Mouse (Mus musculus): ENCODE measurements around the gene Dhtkd1.
A peak's percentile ranks its signal among the peaks of the same experiment; 100 is the strongest.

Gene Dhtkd1

DNA sequence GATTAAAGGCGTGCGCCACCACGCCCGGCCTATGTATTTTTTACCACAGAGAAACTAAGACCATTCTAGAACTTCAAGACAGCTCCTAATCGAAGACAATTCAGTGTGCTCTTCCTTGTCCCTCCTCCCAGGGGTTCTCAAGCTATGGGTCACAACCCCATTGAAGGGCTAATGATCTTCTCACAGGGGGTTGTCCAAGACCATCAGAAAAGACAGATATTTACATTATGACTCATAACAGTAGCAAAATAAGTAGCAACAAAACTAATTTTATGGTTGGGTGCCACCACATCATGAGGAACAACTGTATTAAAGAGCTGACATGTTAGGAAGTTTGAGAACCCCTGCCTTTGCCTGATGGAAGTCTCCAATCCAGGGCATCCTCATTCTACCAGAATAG is 10.7 kb downstream of the Dhtkd1 start:
- DNase-seq (ENCODE audit: low read depth, low spot score), result no peak

DNA sequence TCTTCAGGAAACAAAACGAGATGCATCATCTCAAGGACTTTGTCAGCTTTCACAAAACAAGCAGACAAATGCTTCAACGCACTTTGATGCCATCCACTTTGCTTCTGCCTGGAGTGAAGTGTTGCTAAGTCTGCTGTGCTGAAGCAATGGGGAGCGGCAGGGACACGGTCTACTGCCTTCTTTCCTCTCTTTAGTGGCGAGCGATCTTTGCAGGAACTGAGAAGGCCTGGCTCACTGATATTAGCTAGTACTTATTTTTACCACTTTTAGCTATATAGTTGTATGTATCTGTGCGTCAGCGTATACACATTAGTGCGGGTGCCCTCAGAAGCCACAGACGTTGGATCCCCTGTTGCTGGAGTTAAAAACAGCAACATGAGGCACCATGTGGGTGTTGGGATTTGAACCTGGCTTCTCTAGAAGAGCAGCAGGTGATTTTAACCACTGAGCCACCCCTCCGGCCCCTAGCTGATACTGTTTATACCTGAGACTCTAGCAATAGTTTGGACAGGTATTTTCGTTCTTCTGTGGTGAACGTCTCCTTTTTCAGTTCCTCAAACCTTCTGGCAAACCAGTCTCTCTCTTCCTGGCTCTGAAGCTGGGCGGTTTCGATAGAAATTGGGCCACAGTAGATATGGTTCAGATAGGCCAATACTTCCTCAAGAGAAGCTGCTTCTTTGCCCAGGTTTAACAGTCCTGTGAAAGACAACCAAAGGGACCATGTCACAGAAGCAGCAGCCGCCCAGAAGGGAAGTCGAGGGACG is 12.1 kb downstream of the Dhtkd1 start:
- no peak for DNase-seq (ENCODE audit: low read depth, low spot score)

DNA sequence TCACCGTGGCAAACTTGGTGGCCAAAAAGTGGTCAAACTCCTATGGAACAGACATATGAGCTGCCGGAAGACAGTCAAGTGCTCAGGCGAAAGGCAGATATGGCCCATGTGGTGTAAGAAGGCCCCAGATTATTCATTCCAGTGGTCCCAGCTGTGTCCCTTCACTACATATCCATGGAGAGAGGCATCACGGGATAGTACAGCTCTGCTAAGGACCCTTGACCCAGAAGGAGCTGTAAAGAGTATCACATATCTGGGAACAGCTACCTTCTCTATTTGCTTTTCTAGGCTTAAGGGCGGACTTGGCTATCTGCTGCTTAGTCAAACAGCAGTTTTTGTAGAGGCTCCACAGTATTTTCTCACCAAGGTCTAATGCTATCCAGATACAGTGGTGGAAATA is 12.8 kb downstream of the Dhtkd1 start:
- DNase-seq (ENCODE audit: low read depth, low spot score), result no peak

DNA sequence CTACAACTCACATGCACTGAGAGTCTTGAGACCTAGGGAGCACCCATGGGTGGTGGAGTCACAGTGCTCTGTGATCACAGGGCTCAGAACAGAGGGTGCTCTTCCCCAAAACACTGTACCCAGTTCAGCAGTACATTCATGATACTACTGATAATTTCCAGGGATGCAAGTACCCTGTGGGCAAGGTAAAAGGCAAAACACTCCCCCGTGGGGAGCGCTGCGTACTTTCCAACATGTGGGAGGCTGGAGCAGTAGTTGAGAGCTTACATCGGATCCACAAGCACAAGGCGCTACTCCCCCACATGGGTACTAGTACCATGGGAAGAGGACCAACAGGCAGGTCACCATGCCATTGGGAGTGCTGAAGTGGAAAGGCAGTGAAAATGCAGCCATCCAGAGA is 15.1 kb downstream of the Dhtkd1 start:
- no peak for DNase-seq (ENCODE audit: low read depth, low spot score)

DNA sequence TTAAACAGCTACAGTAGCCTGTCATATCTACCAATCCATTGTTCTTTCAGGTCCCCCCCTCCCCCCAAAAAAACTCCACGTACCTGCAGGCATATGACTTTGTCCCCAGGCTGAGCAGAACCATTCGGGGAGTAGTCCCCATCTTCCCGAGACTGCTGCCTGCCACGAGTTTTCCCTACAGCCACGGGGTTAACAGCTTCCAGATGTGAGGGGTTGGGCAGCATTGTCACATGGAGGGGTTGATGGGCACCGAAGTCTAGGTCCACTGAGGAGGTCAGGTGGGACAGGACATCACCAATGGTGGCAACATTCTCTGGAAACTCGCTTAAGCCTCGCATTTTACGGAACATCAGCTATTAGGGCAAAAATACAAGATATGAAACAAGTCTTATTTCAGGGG is 18.8 kb downstream of the Dhtkd1 start:
- no peak for DNase-seq (ENCODE audit: low read depth, low spot score)

DNA sequence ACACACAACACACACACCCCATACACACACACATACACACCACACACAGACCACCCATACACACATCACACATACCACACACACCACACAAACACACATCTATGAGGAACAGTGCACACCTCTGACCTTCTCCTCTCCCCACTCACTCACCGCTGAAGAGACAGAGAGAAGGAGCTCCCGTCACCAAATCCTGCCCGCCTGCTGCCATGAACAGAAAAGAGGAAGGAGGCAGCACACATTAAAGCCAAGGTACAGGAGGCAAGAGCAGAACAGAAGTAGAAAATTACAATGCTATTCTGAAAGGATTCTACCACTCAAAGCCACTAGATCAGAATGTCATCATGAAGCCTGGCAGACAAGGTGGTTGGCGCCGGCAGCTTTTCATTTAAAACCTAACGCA is 19.8 kb downstream of the Dhtkd1 start:
- no peak for DNase-seq (ENCODE audit: low read depth, low spot score)

DNA sequence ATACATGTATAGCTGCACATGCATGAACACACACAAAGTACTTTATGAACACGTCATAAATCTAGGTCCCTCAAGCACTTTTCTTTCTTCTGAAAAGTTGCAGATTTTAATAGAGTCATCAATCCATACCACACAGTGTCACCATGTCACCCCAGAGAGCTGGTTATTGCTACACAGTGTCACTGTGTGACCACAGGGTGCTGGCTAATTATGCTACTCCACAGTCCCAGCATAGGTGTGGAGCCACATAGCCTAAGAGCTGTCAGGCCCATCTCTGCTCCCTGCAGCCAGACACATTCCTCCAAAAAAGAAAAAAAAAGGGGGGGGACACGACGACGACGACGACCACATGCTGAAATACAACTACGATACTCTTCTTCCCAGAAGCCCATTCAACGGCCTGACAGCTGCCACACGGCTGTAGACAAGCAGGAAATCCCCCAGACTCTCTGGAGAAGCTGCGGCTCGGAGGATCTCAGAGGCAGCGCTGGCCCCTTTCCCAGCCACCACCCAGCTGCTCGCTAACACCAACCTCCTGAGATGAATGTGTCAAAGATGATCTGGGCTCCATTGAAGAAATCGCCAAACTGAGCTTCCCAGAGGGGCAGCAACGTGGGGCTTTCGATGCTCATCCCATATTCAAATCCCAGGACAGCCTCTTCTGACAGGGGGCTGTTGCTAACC is 31.2 kb downstream of the Dhtkd1 start:
- DNase-seq (ENCODE audit: low read depth, low spot score), result no peak

DNA sequence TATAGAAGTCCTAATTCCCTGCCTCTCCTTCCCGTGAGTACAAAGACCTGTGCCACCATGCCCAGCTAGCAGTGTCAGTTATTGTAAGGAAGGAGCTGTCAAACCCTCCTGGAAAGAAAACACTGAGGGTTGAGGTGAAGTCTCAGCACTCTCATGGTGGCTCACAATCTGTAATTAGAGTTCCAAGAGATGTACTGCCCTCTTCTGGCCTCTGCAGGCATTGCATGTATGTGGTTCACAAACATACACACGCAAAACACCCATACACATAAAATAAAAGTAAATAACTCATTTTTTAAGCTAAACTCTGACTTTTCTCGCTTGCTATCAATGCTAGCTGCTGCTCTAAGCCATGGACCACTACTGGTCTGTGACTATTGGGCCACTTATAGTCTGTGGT is 36.0 kb downstream of the Dhtkd1 start:
- DNase-seq (ENCODE audit: low read depth, low spot score), result no peak

DNA sequence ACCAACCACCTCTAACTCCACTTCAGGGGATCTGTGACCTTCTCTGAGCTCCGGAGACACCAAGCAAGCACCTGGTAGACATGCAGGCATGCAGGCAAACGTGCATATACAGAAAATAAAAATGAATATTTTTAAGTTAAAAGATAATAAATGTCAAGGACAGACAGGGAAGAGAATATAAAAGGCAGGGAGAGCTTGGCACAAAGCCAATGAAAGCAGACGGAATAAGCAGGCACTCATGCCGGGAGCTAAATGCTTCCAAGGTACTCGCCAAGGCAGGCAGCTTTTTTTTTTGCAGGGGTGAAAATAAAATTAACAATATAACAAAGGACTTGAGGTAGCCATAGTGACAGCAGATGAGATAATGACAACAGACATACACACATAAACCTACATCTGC is 36.5 kb downstream of the Dhtkd1 start:
- DNase-seq (ENCODE audit: low read depth, low spot score), result no peak

DNA sequence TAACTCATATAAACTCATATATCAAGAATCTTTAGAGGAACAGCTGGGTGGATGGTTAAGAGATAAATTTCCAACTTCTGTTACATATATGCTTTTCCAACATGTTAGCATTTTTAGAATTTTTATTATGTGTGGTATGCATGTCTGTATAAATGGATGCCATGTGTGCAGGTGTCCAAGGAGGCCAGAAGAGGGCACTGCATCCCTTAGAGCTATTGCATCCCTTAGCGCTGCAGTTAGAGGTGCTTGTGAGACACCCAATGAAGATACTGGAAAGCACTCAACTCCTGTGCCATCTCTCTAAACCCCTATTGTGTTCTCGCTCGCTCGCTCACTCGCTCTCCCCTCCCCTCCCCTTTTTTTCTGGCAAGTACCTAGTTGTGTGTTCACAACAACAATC is 42.4 kb downstream of the Dhtkd1 start:
- DNase-seq (ENCODE audit: low read depth, low spot score), result no peak

DNA sequence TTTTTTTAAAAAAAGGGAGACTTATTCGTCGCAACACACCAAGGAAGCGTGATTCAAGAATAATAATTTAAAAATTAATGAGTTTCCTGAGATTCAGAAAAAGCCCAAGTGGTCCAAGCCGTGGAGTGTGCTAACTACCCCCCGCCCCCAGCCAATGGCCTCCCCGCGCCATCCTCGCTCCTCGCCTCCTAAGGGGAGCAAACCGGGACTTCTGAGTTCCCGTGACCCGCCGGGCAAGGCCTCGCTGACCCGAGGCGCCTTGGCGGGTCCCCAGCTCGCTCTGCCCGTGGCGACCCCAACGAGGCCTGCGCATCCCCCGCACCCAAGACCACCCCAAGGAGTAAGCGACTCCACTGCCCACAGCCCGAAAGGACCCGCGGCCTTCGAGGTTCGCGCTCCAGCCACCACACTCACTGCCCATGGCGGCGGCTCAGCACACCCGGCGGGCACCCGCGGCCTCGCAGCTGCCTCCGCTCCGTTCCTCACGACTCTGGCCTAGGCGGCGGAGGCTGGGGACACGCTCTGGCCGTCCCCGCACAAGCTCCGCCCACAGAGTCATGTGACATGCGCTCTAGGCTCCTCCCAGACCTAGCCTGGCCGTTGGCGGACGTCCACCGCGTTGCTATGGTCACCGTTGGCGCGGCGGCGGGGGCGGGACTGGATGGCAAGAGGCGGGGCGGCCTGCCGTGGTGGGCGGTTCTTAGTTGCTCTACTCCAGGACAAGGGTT is 47.6 kb downstream of the Dhtkd1 start, which contains the start of gene Sec61a2:
Gene Sec61a2, minus strand, starts transcription at position 590 of the 728 bp plus-strand sequence.
- peak; percentile 96 for DNase-seq (ENCODE audit: low read depth, low spot score)

DNA sequence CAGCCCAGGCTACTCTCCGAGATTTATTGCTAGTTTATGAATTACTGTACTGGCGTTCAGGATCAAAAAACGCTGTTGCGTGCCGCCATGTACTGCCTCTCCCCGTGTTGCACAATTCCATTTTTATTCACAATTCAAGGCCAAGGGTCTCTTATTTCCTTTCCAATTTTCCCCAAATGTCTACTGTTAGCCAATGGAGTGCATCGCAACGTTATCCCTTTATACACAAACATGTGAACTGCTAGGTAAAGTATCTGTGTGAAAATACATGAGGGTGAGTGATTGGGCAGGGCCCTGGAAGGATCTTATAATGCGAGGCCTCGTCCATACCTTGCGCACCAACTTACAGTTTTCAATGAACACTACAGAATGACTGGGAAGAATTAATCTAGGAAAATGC is 48.3 kb downstream of the Dhtkd1 start:
- no peak for DNase-seq (ENCODE audit: low read depth, low spot score)

DNA sequence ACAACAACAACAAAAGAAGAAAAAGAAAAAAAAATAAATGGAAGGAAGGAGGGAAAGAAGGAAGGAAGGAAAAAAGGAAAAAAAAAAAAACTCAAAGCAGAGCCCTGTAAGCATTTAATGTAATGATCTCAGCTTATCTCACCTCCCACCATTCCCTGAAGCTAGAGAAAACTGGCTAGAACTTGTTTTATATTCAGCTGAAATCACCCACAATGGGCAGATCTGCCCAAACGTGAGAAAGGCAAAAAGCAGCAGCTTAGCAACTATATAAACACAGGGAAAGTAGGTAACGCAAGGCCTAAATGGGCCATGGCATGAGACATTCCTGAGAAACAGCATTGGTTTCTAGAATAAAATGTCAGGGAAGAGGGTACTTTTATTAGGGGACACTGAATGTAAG is 53.2 kb downstream of the Dhtkd1 start:
- no peak for DNase-seq (ENCODE audit: low read depth, low spot score)

DNA sequence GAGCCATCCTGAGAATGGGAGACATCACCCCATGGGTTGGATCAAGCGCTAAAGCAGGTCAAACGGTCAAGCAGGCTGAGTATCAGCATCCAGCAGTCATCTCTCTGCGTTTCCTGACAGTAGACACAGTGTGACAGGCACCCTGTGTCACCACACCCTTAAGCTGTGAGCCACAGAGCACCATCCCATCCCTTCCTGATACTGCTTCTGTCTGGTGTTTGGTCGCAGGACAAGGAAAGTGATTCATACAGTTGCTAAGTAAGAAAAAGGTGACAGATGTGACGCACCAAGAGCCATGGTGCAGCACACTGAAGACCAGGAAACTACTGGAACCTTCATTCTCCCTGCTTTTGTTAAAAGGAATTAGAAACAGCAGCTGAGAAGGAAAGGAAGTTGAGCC is 53.7 kb downstream of the Dhtkd1 start:
- DNase-seq (ENCODE audit: low read depth, low spot score), result no peak

DNA sequence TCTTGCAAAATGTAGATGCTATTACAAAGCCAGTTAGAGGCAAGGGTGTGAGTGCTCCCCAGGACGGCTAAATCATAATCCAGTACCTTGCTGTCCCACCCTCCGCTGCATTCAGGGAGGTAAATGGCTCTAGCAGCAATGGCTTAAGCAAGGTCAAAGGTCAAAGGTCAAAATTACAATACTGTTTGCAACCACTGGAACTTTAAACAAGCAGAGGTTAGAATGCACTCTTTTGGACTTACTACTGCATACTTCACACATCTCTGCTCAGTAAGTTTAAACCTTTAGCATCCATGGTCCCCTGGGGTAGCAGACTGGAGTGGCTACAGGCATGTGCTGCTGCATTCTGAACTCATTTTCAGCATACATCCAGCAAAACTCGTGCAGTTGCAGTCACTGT is 65.1 kb downstream of the Dhtkd1 start:
- DNase-seq (ENCODE audit: low read depth, low spot score), result no peak

DNA sequence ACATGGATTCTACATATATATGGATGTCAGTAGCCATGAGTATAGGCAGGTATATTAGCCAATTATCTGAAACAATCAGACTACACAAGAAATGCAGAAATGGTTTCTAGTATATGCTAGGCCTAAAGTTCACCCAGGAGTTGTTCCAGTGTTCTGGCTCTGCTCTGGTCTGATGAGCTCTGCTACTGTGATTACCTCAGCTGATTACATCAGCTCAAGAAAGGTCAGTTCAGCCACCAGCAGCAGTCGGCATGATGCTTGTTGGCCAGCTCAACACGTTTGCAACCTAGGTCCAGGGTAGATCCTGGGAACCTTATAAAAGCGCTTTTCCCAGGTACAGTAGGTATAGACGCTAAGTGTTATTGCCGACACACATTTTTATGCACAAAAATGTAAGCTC is 72.8 kb downstream of the Dhtkd1 start:
- DNase-seq (ENCODE audit: low read depth, low spot score), result no peak

DNA sequence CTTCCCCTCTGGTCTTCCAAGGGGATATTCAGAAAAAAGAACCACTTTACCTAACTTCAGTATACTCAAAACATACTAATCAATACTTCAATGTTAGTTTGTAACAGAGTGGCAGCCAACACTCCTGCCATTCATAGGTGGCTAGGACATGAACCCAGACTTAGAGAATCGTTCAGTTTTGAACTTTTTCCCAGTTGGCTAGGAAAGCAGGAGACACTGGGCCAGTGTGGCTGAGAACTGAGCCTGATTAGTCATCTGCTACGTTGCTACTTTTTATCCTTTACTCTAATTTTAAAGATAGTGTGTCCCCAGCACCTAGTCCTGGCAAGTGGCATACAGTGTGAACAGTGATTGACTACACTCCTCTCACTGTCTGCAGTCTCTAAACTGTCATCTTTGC is 74.9 kb downstream of the Dhtkd1 start:
- DNase-seq (ENCODE audit: low read depth, low spot score), result no peak

DNA sequence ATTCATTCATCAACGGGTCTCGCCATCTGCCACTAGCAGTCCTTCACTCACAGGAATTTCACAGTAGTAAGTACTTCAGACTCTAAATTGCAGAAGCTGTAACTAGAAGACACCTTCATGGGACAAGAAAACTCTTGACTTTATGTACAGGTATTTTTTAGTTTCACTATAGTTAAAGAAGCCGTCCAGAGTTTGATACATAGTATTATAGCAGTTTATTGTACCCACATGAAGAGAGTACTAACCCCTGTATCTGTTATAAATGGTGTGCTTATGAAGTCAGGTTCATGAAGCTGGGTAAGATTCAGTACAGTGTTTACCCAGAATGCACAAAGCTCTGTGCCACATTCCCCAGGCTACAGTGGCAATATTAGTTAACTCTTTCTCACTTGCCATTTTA is 79.8 kb downstream of the Dhtkd1 start, which contains the start of gene Gm13199:
Gene Gm13199, minus strand, starts transcription at position 101 of the 400 bp plus-strand sequence.
- no peak for DNase-seq (ENCODE audit: low read depth, low spot score)

DNA sequence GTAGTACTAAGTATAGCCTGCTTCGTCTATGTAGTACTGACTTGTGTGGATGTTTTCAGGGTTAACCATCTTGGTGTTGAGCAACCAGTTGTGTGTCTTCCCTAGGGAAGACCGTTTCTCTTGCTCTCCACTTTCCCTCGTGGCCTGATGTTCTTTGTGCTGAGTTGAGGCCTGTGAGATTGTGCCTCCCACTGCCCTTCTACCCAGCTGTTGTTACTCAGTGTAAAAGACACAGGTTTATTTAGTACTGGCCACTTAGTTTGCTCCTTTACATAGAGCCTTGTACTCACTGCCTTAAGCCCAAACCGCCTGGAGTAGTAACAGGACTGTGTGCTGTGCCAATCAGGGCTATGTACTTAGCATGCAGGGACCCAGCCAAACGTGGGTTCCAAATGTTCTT is 90.7 kb downstream of the Dhtkd1 start:
- DNase-seq (ENCODE audit: low read depth, low spot score), result no peak

DNA sequence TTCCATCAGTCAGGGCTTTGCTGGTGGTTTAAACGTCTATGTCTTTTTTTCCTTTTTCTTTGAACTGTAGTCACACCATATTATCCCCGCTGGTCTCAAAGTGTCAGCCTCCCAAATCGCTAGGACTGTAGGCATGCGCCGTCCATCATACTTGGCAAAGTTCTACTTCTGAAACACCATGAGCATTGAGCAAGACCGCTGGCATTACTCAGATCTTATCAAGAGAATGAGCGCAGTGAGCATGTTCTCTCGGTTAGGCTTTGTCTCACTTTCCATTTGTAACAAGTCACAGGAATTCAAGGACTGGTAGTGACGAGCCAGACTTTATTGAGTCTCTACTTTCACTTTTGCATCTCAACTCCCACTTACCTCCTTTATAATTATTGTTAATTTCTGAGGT is 91.5 kb downstream of the Dhtkd1 start:
- DNase-seq (ENCODE audit: low read depth, low spot score), result no peak
